Mouse (Mus musculus) lung, postnatal 4 days (tissue): ENCODE measurements around the gene Cst10.

Experiments used
- DNase-seq, 2 experiments: peaks; one replicate each; pipeline ENCODE4 v3.0.0; 2021

Cst10 gene

GRCm38 (mm10) chr2:149404757-149405156, at the start of gene Cst10:
TSS of gene Cst10 (plus strand) at chr2:149405057.
- no peak for DNase-seq

GRCm38 (mm10) chr2:149392951-149393350, 11.9 kb upstream of the Cst10 start:
- DNase-seq = no peak

GRCm38 (mm10) chr2:149422564-149422963, 17.7 kb downstream of the Cst10 start:
- DNase-seq = no peak
